Mouse (Mus musculus) heart, embryonic 11.5 days (tissue): ENCODE results near the gene Prrxl1. TPM values are rescaled to one million over a fixed set of nuclear protein-coding genes. Genes with fewer than 3 reads are reported as not detected.
A peak's percentile ranks its signal among the peaks of the same experiment; 100 is the strongest.

Source experiments
- ATAC-seq: fragments of 200-750 bp; cut with Nextera tagmentation; replicated peaks from 2 replicates; pipeline ENCODE4 v1.8.0; 2017; ENCODE audit warnings: moderate library complexity; ENCODE audit not compliant: insufficient number of reproducible peaks, low FRiP score, low TSS enrichment
- H3K27ac ChIP-seq: fragments of 300-500 bp; sonication (generic); 2 replicates; pipeline ENCODE4 v1.5.1; 2014; ENCODE audit warnings: mild to moderate bottlenecking, low read depth, low read length
- H3K27me3 ChIP-seq: fragments of 300-500 bp; sonication (generic); 2 replicates; pipeline ENCODE4 v1.6.1; 2014; ENCODE audit warnings: mild to moderate bottlenecking, low read length, mixed read lengths; ENCODE audit not compliant: control insufficient read depth, insufficient read depth
- H3K36me3 ChIP-seq: fragments of 300-500 bp; sonication (generic); 2 replicates; pipeline ENCODE4 v1.6.1; 2014; ENCODE audit warnings: mild to moderate bottlenecking, low read length, moderate library complexity, mixed read lengths; ENCODE audit not compliant: control insufficient read depth, insufficient read depth
- H3K4me1 ChIP-seq: fragments of 300-500 bp; sonication (generic); 2 replicates; pipeline ENCODE4 v1.6.1; 2014; ENCODE audit warnings: low read length; ENCODE audit not compliant: control insufficient read depth, insufficient read depth
- H3K4me2 ChIP-seq: fragments of 300-500 bp; sonication (generic); 2 replicates; pipeline ENCODE4 v1.6.1; 2014; ENCODE audit warnings: mild to moderate bottlenecking, moderate library complexity
- H3K4me3 ChIP-seq: fragments of 300-500 bp; sonication (generic); 2 replicates; pipeline ENCODE4 v1.5.1; 2014; ENCODE audit warnings: low read depth, low read length
- H3K9ac ChIP-seq: fragments of 300-500 bp; sonication (generic); 2 replicates; pipeline ENCODE4 v1.6.1; 2014; ENCODE audit warnings: mild to moderate bottlenecking, low read depth, low read length, moderate library complexity
- H3K9me3 ChIP-seq: fragments of 300-500 bp; sonication (generic); replicated peaks from 2 replicates; pipeline ENCODE4 v1.6.1; 2016; ENCODE audit warnings: low read length; ENCODE audit not compliant: control insufficient read depth
- WGBS: fragments of 180-500 bp; shearing (Covaris S2); extraction: QIAGEN DNeasy Blood & Tissue Kit; methylation state at CpG from one replicate; pipeline ENCODE4 v1.1.7; 2014; ENCODE audit not compliant: insufficient replicate concordance; 5-methylcytosine and 5-hydroxymethylcytosine counted together
- polyA plus RNA-seq: library from polyadenylated mRNA; unstranded; fragments of >200 nt; fragmentation: Nextera tagmentation; extraction: Ambion mirVana; gene quantifications from 2 replicates; pipeline ENCODE4 v1.2.1, GENCODE M21; 2014

Gene Prrxl1
- polyA plus RNA-seq, 1 experiment from 2014 or later, result not detected

GRCm38 (mm10) chr14:32684735-32685105 lies 85.5 kb downstream of the Prrxl1 start:
- peaks cover 21% of the 10 kb centered on the region for H3K4me1 ChIP-seq
- ATAC-seq, result no peak; the same call in 1 of the 2 replicates
- H3K9ac ChIP-seq, result peak overlapping the region; percentile 79
- peak overlapping the region; percentile 66 for H3K4me2 ChIP-seq
- H3K27ac ChIP-seq, result peak overlapping the region; percentile 90
- WGBS, result 47% methylated on average over 19 of the region's 19 CpGs
- H3K9me3 ChIP-seq, result no peaks in the 10 kb centered on the region
- H3K27me3 ChIP-seq, result no peaks in the 10 kb centered on the region
- no peaks in the 10 kb centered on the region for H3K36me3 ChIP-seq
- H3K4me3 ChIP-seq, result peak overlapping the region; percentile 48

GRCm38 (mm10) chr14:32685124-32685826 lies 86.1 kb downstream of the Prrxl1 start, which contains the start of gene 3425401B19Rik:
Gene 3425401B19Rik, minus strand, starts transcription at chr14:32685293.
- Histone ChIP-seq H3K4me3 (peak within 1 kb of the TSS; percentile 48), H3K9ac (peak within 1 kb of the TSS; percentile 79)
- no peak for ATAC-seq

GRCm38 (mm10) chr14:32695906-32696305 lies 96.7 kb downstream of the Prrxl1 start:
- Histone ChIP-seq H3K36me3 (no peaks in the 10 kb centered on the region), H3K9ac (no peak overlapping the region), H3K4me2 (no peak overlapping the region), H3K9me3 (no peaks in the 10 kb centered on the region), H3K4me1 (peaks cover 17% of the 10 kb centered on the region), H3K4me3 (no peak overlapping the region), H3K27me3 (peaks cover 10% of the 10 kb centered on the region), H3K27ac (no peak overlapping the region)
- ATAC-seq, result no peak
- WGBS, result 76% methylated on average over 2 of the region's 2 CpGs

More at GRCm38 (mm10) chr14:32685124-32685826, 86.1 kb downstream of the Prrxl1 start, which contains the start of gene 3425401B19Rik:
- H3K27ac ChIP-seq, result peak within 1 kb of the TSS; percentile 90
- H3K4me2 ChIP-seq, result peak within 1 kb of the TSS; percentile 66
- no peaks in the 10 kb centered on the region for H3K9me3 ChIP-seq
- WGBS, result 16% methylated on average over 16 of the region's 16 CpGs
- no peaks in the 10 kb centered on the region for H3K27me3 ChIP-seq
- H3K4me1 ChIP-seq, result peaks cover 21% of the 10 kb centered on the region
- H3K36me3 ChIP-seq, result no peaks in the 10 kb centered on the region

- Histone ChIP-seq H3K9me3 (no peaks in the 10 kb centered on the region), H3K4me3 (no peak overlapping the region), H3K36me3 (no peaks in the 10 kb centered on the region), H3K4me2 (no peak overlapping the region), H3K9ac (no peak overlapping the region), H3K27me3 (peaks cover 10% of the 10 kb centered on the region), H3K27ac (no peak overlapping the region), H3K4me1 (peaks cover 20% of the 10 kb centered on the region)
- WGBS, result 86% methylated on average over 2 of the region's 2 CpGs
- no peak for ATAC-seq
Measured at GRCm38 (mm10) chr14:32696344-32696743, 97.1 kb downstream of the Prrxl1 start.

GRCm38 (mm10) chr14:32697774-32698173 lies 98.6 kb downstream of the Prrxl1 start:
- Histone ChIP-seq H3K9ac (no peak overlapping the region), H3K27me3 (peaks cover 10% of the 10 kb centered on the region), H3K4me3 (no peak overlapping the region), H3K4me2 (no peak overlapping the region), H3K9me3 (no peaks in the 10 kb centered on the region), H3K27ac (no peak overlapping the region), H3K36me3 (no peaks in the 10 kb centered on the region), H3K4me1 (peaks cover 28% of the 10 kb centered on the region)
- 73% methylated on average over 8 of the region's 8 CpGs for WGBS
- no peak for ATAC-seq

GRCm38 (mm10) chr14:32698556-32698955 lies 99.3 kb downstream of the Prrxl1 start:
- ATAC-seq, result no peak
- Histone ChIP-seq H3K27me3 (peaks cover 10% of the 10 kb centered on the region), H3K4me2 (no peak overlapping the region), H3K9ac (no peak overlapping the region), H3K9me3 (no peaks in the 10 kb centered on the region), H3K4me3 (no peak overlapping the region), H3K4me1 (peaks cover 21% of the 10 kb centered on the region), H3K27ac (no peak overlapping the region), H3K36me3 (no peaks in the 10 kb centered on the region)
- 78% methylated on average over 3 of the region's 3 CpGs for WGBS

Other genes starting within 250 kb of the Prrxl1 start
- not detected in 2 replicates for gene 1700024G13Rik, start 211.0 kb upstream of the Prrxl1 start, polyA plus RNA-seq
- gene Slc18a3, start 134.6 kb upstream of the Prrxl1 start, polyA plus RNA-seq, result not detected in 2 replicates
- gene Chat, start 133.4 kb upstream of the Prrxl1 start, polyA plus RNA-seq, result not detected in 2 replicates
- gene Ercc6, start 85.9 kb upstream of the Prrxl1 start, polyA plus RNA-seq, result 14.7 and 17.3 TPM in 2 replicates
- 6.6 and 6.7 TPM in 2 replicates for gene 3425401B19Rik, start 85.9 kb downstream of the Prrxl1 start, polyA plus RNA-seq
- gene Tmem273, start 186.6 kb downstream of the Prrxl1 start, polyA plus RNA-seq, result 0.44 and 0.63 TPM in 2 replicates
- not detected in 2 replicates for gene Fam170b, start 234.6 kb downstream of the Prrxl1 start, polyA plus RNA-seq